Mouse (Mus musculus) limb, embryonic 14.5 days (tissue): ENCODE measurements around the gene Elavl3. TPM values are rescaled to one million over a fixed set of nuclear protein-coding genes. Genes with fewer than 3 reads are reported as not detected.

ENCODE experiments used
- ATAC-seq: fragments of 200-750 bp; cut with Nextera tagmentation; 2 replicates; pipeline ENCODE4 v1.8.0; 2017; ENCODE audit warnings: low read depth, moderate number of reproducible peaks, moderate TSS enrichment; ENCODE audit not compliant: low FRiP score
- DNase-seq: peaks from one replicate; pipeline ENCODE4 v3.0.0-alpha.2; 2015; ENCODE audit warnings: low spot score
- H3K27ac ChIP-seq: fragments of 300-500 bp; sonication (generic); replicated peaks from 2 replicates; pipeline ENCODE4 v1.5.1; 2014; ENCODE audit warnings: low read depth, mild to moderate bottlenecking, low read length, moderate library complexity, mixed read lengths
- H3K27me3 ChIP-seq: fragments of 300-500 bp; sonication (generic); 2 replicates; pipeline ENCODE4 v1.6.1; 2014; ENCODE audit warnings: low read length, mixed read lengths; ENCODE audit not compliant: control insufficient read depth, insufficient read depth
- H3K36me3 ChIP-seq: fragments of 300-500 bp; sonication (generic); 2 replicates; pipeline ENCODE4 v1.6.1; 2014; ENCODE audit warnings: mild to moderate bottlenecking, low read length, moderate library complexity, mixed read lengths; ENCODE audit not compliant: control insufficient read depth, insufficient read depth
- H3K4me1 ChIP-seq: fragments of 300-500 bp; sonication (generic); 2 replicates; pipeline ENCODE4 v1.6.1; 2014; ENCODE audit warnings: antibody characterized with exemption, low read length, mixed read lengths; ENCODE audit not compliant: control insufficient read depth, insufficient read depth
- H3K4me2 ChIP-seq: fragments of 300-500 bp; sonication (generic); replicated peaks from 2 replicates; pipeline ENCODE4 v1.6.1; 2014; ENCODE audit warnings: low read depth, mild to moderate bottlenecking, low read length, moderate library complexity; ENCODE audit not compliant: severe bottlenecking
- H3K4me3 ChIP-seq: fragments of 300-500 bp; sonication (generic); replicated peaks from 2 replicates; pipeline ENCODE4 v1.5.1; 2014; ENCODE audit warnings: low read length
- H3K9ac ChIP-seq: fragments of 300-500 bp; sonication (generic); 2 replicates; pipeline ENCODE4 v1.6.1; 2014; ENCODE audit warnings: mild to moderate bottlenecking, low read depth, low read length, moderate library complexity; ENCODE audit not compliant: severe bottlenecking
- H3K9me3 ChIP-seq: fragments of 300-500 bp; sonication (generic); 2 replicates; pipeline ENCODE4 v1.6.1; 2016; ENCODE audit warnings: low read length; ENCODE audit not compliant: control insufficient read depth
- POLR2A ChIP-seq: fragments of 200-500 bp; IDR thresholded peaks from 2 replicates; pipeline ENCODE4 v1.8.0; 2012; ENCODE audit warnings: inconsistent platforms, mild to moderate bottlenecking, moderate library complexity, borderline replicate concordance; ENCODE audit not compliant: insufficient read depth, insufficient read length; ENCODE audit errors: extremely low read depth
- WGBS: fragments of 180-500 bp; shearing (Covaris S2); extraction: QIAGEN DNeasy Blood & Tissue Kit; methylation state at CpG from one replicate; pipeline ENCODE4 v1.1.7; 2014; 5-methylcytosine and 5-hydroxymethylcytosine counted together
- polyA plus RNA-seq, 2 experiments: library from polyadenylated mRNA; depleted of rRNA in 1 of 2; stranded (reverse) in 1 of 2; unstranded in 1 of 2; fragments of >200 nt; fragmentation: Nextera tagmentation in 1 of 2; extraction: Ambion mirVana in 1 of 2; gene quantifications; 2 replicates each; pipeline versions ENCODE4 v1.2.1 to v1.2.3; 2012 to 2014

The Elavl3 gene
- polyA plus RNA-seq, 2 experiments: 0.67 TPM; not detected in 1

DNA sequence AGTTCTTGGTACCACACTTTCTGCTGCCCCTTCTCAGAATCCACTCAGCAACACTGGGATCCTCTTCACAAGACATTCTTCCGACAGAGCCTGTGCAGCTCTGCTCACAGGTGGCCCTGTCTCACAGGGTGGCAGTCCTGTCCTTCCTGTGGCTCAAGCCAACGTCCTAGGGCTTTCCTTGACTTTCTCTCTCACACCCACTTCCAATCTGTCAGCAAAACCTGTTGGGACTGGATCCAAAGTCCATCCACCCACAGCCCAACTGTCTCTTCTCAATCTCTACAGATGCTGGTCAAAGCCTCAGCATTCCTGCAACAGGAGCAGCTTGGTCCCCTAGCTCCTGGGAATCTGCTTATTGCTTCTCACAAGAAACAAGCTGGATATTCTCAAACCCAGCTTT is 9.5 kb upstream of the Elavl3 start:
- Histone ChIP-seq H3K27ac (no peak overlapping the region), H3K4me3 (no peak overlapping the region), H3K4me2 (no peak overlapping the region), H3K4me1 (no peaks in the 10 kb centered on the region), H3K36me3 (peaks cover 66% of the 10 kb centered on the region), H3K27me3 (no peaks in the 10 kb centered on the region), H3K9ac (no peak overlapping the region), H3K9me3 (no peaks in the 10 kb centered on the region)
- no peak for TF ChIP-seq POLR2A
- ATAC-seq (no peak), DNase-seq (no peak)
- WGBS: 81% methylated on average over 2 of the region's 2 CpGs

DNA sequence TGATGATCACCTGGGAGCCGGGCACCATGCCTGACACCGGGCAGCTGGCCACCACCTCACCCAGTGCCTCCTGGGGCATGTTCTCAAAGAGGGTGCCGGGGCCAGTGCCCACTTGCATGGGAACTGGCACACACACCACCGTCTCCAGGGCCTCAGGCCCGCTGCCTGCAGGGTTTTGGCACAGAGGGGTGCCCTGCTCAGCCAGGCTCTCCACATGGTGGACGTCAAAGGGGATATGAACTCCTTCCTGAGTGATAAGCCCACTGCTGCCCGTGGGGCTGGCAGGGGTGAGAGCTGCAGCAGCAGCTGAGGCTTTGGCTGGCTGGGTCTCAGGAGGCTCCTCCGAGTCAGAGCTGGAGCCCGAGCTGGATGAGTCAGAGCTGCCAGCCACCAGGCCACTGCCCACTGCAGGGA is 6.2 kb upstream of the Elavl3 start:
- no peak overlapping the region for H3K27ac ChIP-seq
- no peak overlapping the region for H3K9ac ChIP-seq
- no peak for ATAC-seq
- 92% methylated on average over 8 of the region's 9 CpGs for WGBS
- H3K4me1 ChIP-seq: no peaks in the 10 kb centered on the region
- no peak overlapping the region for H3K4me2 ChIP-seq
- H3K9me3 ChIP-seq: no peaks in the 10 kb centered on the region
- DNase-seq: no peak
- H3K27me3 ChIP-seq: peaks cover 28% of the 10 kb centered on the region
- H3K4me3 ChIP-seq: no peak overlapping the region
- TF ChIP-seq POLR2A: no peak
- peaks cover 36% of the 10 kb centered on the region for H3K36me3 ChIP-seq

DNA sequence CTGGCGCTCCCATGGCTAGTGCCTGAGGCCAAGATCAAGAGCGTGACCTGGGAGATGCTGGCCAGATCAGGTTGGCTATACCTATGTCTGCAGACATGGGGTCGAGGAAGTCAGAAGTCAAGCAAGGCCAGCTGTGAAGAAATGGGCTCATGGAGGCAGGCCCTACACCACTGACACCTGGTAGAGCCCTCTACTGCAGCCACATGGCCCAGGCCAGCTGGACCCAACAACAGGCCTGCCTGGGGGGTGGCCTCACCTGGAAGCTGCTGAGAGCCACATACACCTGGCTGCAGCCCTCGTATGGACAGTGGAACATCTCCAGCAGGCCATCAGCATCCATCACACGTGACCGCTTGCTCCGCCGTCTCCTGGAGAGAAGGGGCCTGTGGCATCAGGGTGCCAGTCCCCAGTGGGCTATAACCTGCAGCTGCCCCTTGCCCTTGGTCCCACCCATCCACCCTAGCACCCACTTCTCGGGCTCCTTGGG is 5.3 kb upstream of the Elavl3 start:
- WGBS: 86% methylated on average over 6 of the region's 9 CpGs
- peaks cover 31% of the 10 kb centered on the region for H3K36me3 ChIP-seq
- ATAC-seq (no peak), DNase-seq (no peak)
- H3K9me3 ChIP-seq: no peaks in the 10 kb centered on the region
- no peak overlapping the region for H3K4me2 ChIP-seq
- no peak for TF ChIP-seq POLR2A
- H3K27ac ChIP-seq: no peak overlapping the region
- H3K4me1 ChIP-seq: no peaks in the 10 kb centered on the region
- no peak overlapping the region for H3K9ac ChIP-seq
- peaks cover 38% of the 10 kb centered on the region for H3K27me3 ChIP-seq
- H3K4me3 ChIP-seq: no peak overlapping the region

DNA sequence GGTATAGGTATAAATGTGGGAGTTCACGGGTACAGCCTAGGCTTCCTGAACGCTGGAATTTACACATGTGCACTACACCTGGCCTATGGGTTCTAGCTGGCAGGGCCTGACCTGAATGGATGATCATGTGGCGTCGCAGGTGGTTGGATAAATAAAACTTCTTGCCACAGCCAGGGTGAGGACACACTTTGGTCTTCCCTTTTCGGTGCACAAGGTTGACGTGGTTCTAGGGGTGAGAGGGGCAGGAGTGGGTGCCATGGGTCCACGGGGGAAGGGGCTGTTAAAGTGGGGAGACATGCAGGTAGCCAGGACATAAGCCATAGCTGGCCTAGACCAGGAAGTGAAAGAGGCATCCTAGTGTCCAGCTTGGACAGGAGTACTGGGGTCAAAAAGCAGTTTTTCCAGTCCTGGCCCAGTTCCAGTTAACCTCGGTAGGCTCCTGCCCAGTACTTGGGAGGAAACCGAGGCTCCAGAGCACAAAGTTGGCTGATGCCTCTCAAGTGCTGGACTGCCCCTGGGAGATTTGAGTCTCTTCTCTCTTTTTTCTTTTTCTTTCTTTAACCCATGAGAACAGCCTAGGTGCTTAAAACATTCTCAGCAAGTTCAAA is 4.6 kb upstream of the Elavl3 start:
- WGBS: 76% methylated on average over 9 of the region's 9 CpGs

DNA sequence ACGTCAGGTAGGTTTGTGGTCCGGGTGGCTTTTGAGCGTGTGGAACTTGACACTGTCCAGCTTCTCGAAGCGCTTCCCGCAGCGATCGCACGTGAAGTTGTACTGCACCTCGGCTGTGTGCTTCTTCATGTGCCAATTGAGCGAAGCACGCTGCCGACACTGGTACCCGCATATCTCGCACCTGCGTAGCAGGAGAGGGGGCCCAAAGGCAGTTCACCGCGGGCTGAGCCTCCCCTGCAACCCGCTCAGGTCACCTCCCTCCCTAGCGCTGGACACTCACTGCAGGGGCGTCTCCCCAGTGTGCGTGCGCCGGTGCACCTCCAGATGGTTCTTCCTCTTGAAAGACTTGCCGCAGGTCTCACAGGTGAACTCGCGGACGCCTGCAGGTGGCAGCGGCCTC is 3.9 kb upstream of the Elavl3 start:
- Histone ChIP-seq H3K4me3 (no peak overlapping the region), H3K36me3 (peaks cover 23% of the 10 kb centered on the region), H3K27ac (no peak overlapping the region), H3K9me3 (no peaks in the 10 kb centered on the region), H3K4me1 (peaks cover 8% of the 10 kb centered on the region), H3K4me2 (no peak overlapping the region), H3K27me3 (peaks cover 51% of the 10 kb centered on the region), H3K9ac (no peak overlapping the region)
- TF ChIP-seq POLR2A: no peak
- no peak for ATAC-seq
- WGBS: 34% methylated on average over 29 of the region's 29 CpGs
- no peak for DNase-seq

More for the DNA sequence above, 4.6 kb upstream of the Elavl3 start:
- DNase-seq: no peak
- Histone ChIP-seq H3K4me2 (no peak overlapping the region), H3K27ac (no peak overlapping the region), H3K9ac (no peak overlapping the region), H3K4me3 (no peak overlapping the region), H3K9me3 (no peaks in the 10 kb centered on the region), H3K27me3 (peaks cover 44% of the 10 kb centered on the region), H3K36me3 (peaks cover 26% of the 10 kb centered on the region), H3K4me1 (peaks cover 1% of the 10 kb centered on the region; the same call in 1 of the 2 replicates)
- no peak for ATAC-seq
- no peak for TF ChIP-seq POLR2A
